Comparison of ENCODE assay signal across 8 mouse cellular contexts in genomic region chr8:61390307-61391057, GRCm38 (mm10).
DNase-seq lines count a peak whose midpoint lies in the region; ATAC-seq and TF ChIP-seq lines count a peak whose summit lies in the region.
"Had no signal": no experiment of that assay in that cellular context is flagged by ENCODE, and none has a peak within 500 bp of the region (broad histone marks: within the 10 kb centered on the region; RNA-seq: fewer than 3 reads in every experiment).

No protein-coding gene starts in this region.

- no peaks in the 10 kb centered on the region for H3K9me3 ChIP-seq in limb, embryonic 12.5 days
- no peaks in the 10 kb centered on the region for H3K9me3 ChIP-seq in limb, embryonic 10.5 days (replicated peaks)
- H3K9me3 ChIP-seq in intestine, embryonic 16.5 days (ENCODE audit: control insufficient read depth, low read length): no peaks in the 10 kb centered on the region

- TF ChIP-seq CTCF in small intestine, adult 2 months (IDR thresholded peaks at IDR 0.05; ENCODE audit: extremely low read depth, insufficient read length, insufficient replicate concordance, low read depth, low read length): no peak

- no peak for TF ChIP-seq POLR2A in small intestine, adult 2 months (IDR thresholded peaks at IDR 0.05; ENCODE audit: low read depth, low read length)

- DNase-seq in limb, embryonic 10.5 days (ENCODE audit: low spot score): no peak
- peak; percentile 66 for DNase-seq in embryo, embryonic 10.5 days (ENCODE audit: low spot score)
- DNase-seq in c-Kit-positive CD71-positive TER-119-positive erythroid progenitor cells, embryonic 14.5 days (ENCODE audit: low spot score): no peak
- no peak for DNase-seq in heart, postnatal 4 days
- DNase-seq: right cerebral cortex, postnatal 4 days had no signal

- H3K4me3 ChIP-seq in limb, embryonic 12.5 days (replicated peaks): no peak overlapping the region
- no peak overlapping the region for H3K4me3 ChIP-seq in limb, embryonic 10.5 days
- no peak overlapping the region for H3K4me3 ChIP-seq in intestine, embryonic 16.5 days (ENCODE audit: low read length)
- H3K4me3 ChIP-seq in small intestine, adult 2 months (ENCODE audit: low read depth, low read length): no peak overlapping the region

- H3K9ac ChIP-seq in limb, embryonic 12.5 days (replicated peaks): no peak overlapping the region
- no peak overlapping the region for H3K9ac ChIP-seq in intestine, embryonic 16.5 days (ENCODE audit: low read depth, low read length)

- H3K4me2 ChIP-seq in limb, embryonic 12.5 days: peak overlapping the region; percentile 4; the same call in 1 of the 2 replicates
- H3K4me2 ChIP-seq in intestine, embryonic 16.5 days (ENCODE audit: low read depth, low read length): no peak overlapping the region

- peaks cover 36% of the 10 kb centered on the region for H3K4me1 ChIP-seq in limb, embryonic 12.5 days (replicated peaks)
- H3K4me1 ChIP-seq in limb, embryonic 10.5 days: peaks cover 17% of the 10 kb centered on the region
- peaks cover 12% of the 10 kb centered on the region for H3K4me1 ChIP-seq in intestine, embryonic 16.5 days (ENCODE audit: control insufficient read depth, insufficient read depth, low read length)
- peaks cover 6% of the 10 kb centered on the region for H3K4me1 ChIP-seq in small intestine, adult 2 months (ENCODE audit: control insufficient read depth, insufficient read depth, insufficient read length, low read length)

- WGBS in limb, embryonic 12.5 days: 64% methylated on average over 18 of the region's 18 CpGs
- 77% methylated on average over 18 of the region's 18 CpGs for WGBS in limb, embryonic 10.5 days
- 73% methylated on average over 18 of the region's 18 CpGs for WGBS in intestine, embryonic 16.5 days
- 79% methylated on average over 18 of the region's 18 CpGs for WGBS in small intestine, adult 2 months

- no peaks in the 10 kb centered on the region for H3K27me3 ChIP-seq in limb, embryonic 12.5 days
- H3K27me3 ChIP-seq in limb, embryonic 10.5 days (ENCODE audit: low read depth, poor library complexity, severe bottlenecking): no peaks in the 10 kb centered on the region
- no peaks in the 10 kb centered on the region for H3K27me3 ChIP-seq in intestine, embryonic 16.5 days (replicated peaks; ENCODE audit: control insufficient read depth, insufficient read depth, low read length)
- no peaks in the 10 kb centered on the region for H3K27me3 ChIP-seq in small intestine, adult 2 months (ENCODE audit: control insufficient read depth, insufficient read depth, low read length)

- peak; percentile 11; the same call in 1 of the 2 replicates for ATAC-seq in limb, embryonic 12.5 days (ENCODE audit: insufficient number of reproducible peaks, insufficient read depth, low FRiP score, low TSS enrichment, low read depth)
- ATAC-seq in intestine, embryonic 16.5 days: peak; percentile 47; the same call in 1 of the 2 replicates

- H3K27ac ChIP-seq in limb, embryonic 12.5 days: peak overlapping the region; percentile 35; the same call in 1 of the 2 replicates
- no peak overlapping the region for H3K27ac ChIP-seq in limb, embryonic 10.5 days
- 0 out of 2 replicates have a peak overlapping the region, but pooled peaks have one; percentile 11 for H3K27ac ChIP-seq in intestine, embryonic 16.5 days (ENCODE audit: low read length)
- peak overlapping the region; percentile 24; the same call in 1 of the 2 replicates for H3K27ac ChIP-seq in small intestine, adult 2 months (ENCODE audit: insufficient read depth, low read depth, low read length)

- peaks cover 5% of the 10 kb centered on the region; the same call in 1 of the 2 replicates for H3K36me3 ChIP-seq in limb, embryonic 12.5 days
- H3K36me3 ChIP-seq in limb, embryonic 10.5 days: 0 out of 2 replicates have a peak, but pooled peaks cover 8% of the 10 kb centered on the region
- H3K36me3 ChIP-seq in intestine, embryonic 16.5 days (ENCODE audit: control insufficient read depth, insufficient read depth, low read length): no peaks in the 10 kb centered on the region
- H3K36me3 ChIP-seq in small intestine, adult 2 months (ENCODE audit: control insufficient read depth, insufficient read depth, low read length): peaks cover 33% of the 10 kb centered on the region
